Mouse (Mus musculus) forebrain, embryonic 11.5 days (tissue): ENCODE measurements around the gene Cybrd1. TPM values are rescaled to one million over a fixed set of nuclear protein-coding genes. Genes with fewer than 3 reads are reported as not detected.

Source experiments
- ATAC-seq: fragments of 200-750 bp; cut with Nextera tagmentation; replicated peaks from 2 replicates; pipeline ENCODE4 v1.8.0; 2017; ENCODE audit warnings: moderate TSS enrichment; ENCODE audit not compliant: low FRiP score
- DNase-seq: peaks from one replicate; pipeline ENCODE4 v3.0.0-alpha.2; 2017; ENCODE audit warnings: low spot score
- H3K27ac ChIP-seq: fragments of 300-500 bp; sonication (generic); 2 replicates; pipeline ENCODE4 v1.5.1; 2014; ENCODE audit warnings: low read depth, low read length
- H3K27me3 ChIP-seq: fragments of 300-500 bp; sonication (generic); 2 replicates; pipeline ENCODE4 v1.6.1; 2014; ENCODE audit warnings: mild to moderate bottlenecking, low read length, mixed read lengths; ENCODE audit not compliant: control insufficient read depth, insufficient read depth
- H3K36me3 ChIP-seq: fragments of 300-500 bp; sonication (generic); 2 replicates; pipeline ENCODE4 v1.6.1; 2014; ENCODE audit warnings: mild to moderate bottlenecking, low read length, moderate library complexity, mixed read lengths; ENCODE audit not compliant: control insufficient read depth, insufficient read depth
- H3K4me1 ChIP-seq: fragments of 300-500 bp; sonication (generic); replicated peaks from 2 replicates; pipeline ENCODE4 v1.6.1; 2014; ENCODE audit warnings: low read length, mixed read lengths; ENCODE audit not compliant: control insufficient read depth, insufficient read depth
- H3K4me2 ChIP-seq: fragments of 300-500 bp; sonication (generic); 2 replicates; pipeline ENCODE4 v1.6.1; 2014; ENCODE audit warnings: low read depth, mild to moderate bottlenecking, low read length, moderate library complexity, mixed read lengths; ENCODE audit not compliant: severe bottlenecking
- H3K4me3 ChIP-seq: fragments of 300-500 bp; sonication (generic); 2 replicates; pipeline ENCODE4 v1.5.1; 2014; ENCODE audit warnings: low read depth, low read length
- H3K9ac ChIP-seq: fragments of 300-500 bp; sonication (generic); 2 replicates; pipeline ENCODE4 v1.6.1; 2014; ENCODE audit warnings: low read length
- H3K9me3 ChIP-seq: fragments of 300-500 bp; sonication (generic); 2 replicates; pipeline ENCODE4 v1.6.1; 2016; ENCODE audit warnings: low read length, mixed read lengths; ENCODE audit not compliant: control insufficient read depth
- WGBS: fragments of 180-500 bp; shearing (Covaris S2); extraction: QIAGEN DNeasy Blood & Tissue Kit; methylation state at CpG from one replicate; pipeline ENCODE4 v1.1.7; 2014; 5-methylcytosine and 5-hydroxymethylcytosine counted together
- polyA plus RNA-seq: library from polyadenylated mRNA; unstranded; fragments of >200 nt; fragmentation: Nextera tagmentation; extraction: Ambion mirVana; gene quantifications from 2 replicates; pipeline ENCODE4 v1.2.1, GENCODE M21; 2014

The Cybrd1 gene
- polyA plus RNA-seq, 1 experiment from 2014 or later: 0.20 TPM

DNA sequence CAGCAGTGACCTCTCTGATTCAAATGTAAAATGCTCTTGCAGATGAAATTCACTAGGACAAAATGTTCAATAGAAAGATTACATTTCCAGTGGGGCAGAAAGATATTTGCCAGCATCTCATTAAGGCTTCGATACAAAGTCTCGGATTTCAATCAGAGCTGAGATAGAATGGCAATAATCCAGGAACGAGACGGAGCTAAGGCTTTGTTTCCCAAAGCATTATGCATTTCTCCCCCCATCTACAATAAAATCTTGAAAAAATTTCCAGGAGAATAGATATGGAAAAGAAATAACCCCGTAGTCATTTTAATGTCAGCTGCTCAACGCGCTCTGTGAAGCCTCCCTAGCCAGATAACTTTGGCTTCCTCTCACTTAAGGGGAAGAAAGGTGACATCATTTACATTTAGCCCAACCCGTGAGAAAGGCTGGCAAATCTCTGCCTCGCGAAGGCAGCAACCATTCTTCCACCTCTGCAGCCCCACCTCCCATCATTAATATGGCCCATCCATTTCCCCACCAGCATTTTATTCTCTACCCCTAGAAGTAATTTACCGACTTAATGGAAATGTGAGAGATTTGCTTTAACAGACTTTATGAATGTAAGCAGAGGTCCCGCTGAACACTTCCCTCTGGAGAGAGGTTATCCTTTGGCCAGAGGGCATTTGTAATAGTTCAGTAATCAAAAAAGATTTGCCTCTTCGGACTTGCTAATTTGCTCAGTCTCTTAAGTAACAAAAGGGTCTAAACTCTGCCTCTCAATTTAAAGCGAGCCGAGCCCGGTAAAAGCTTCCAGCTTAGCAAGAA lies 73.9 kb downstream of the Cybrd1 start:
- H3K4me1 ChIP-seq: peaks cover 8% of the 10 kb centered on the region; the same call in 1 of the 2 replicates
- no peaks in the 10 kb centered on the region for H3K9me3 ChIP-seq
- no peaks in the 10 kb centered on the region for H3K27me3 ChIP-seq
- peak overlapping the region; percentile 50 for H3K4me2 ChIP-seq
- 8% methylated on average over 16 of the region's 16 CpGs for WGBS
- DNase-seq (peak; percentile 55), ATAC-seq (0 out of 2 replicates have a peak, but pooled peaks have one; percentile 33)
- H3K9ac ChIP-seq: peak overlapping the region; percentile 5
- H3K36me3 ChIP-seq: no peaks in the 10 kb centered on the region
- H3K4me3 ChIP-seq: peak overlapping the region; percentile 3; the same call in 1 of the 2 replicates
- peak overlapping the region; percentile 20 for H3K27ac ChIP-seq

DNA sequence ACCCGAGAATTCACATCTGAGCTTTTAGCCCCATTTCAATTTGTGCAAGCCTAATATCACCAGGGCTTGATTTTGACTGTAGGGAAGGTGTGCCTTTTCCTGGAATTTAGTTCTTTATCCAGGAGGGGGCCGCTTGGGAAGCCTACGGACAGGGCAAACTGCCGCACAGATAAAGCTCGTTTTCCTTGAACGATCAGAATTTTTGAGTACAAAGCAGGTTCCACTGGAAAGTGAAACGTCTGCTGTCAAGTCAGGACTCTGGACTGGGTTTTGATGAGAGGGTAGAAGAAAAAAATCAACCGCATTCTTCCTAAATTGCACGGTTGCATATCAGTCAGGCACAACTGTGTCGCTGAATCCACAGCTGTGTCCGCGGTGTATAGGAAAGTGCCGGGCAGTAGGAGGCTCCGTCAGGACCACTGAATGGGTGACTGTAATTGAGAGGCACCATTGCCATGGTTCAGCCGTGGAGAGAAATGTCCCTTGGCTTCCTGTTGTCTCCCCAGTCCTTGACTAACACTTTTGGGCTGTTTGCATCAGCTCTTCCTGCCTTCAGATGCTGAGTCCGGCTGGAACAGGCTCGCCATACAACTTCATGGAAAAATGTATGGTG lies 74.6 kb downstream of the Cybrd1 start:
- Histone ChIP-seq H3K36me3 (no peaks in the 10 kb centered on the region), H3K4me3 (peak overlapping the region; percentile 3; the same call in 1 of the 2 replicates), H3K27me3 (no peaks in the 10 kb centered on the region), H3K9ac (peak overlapping the region; percentile 5), H3K4me1 (peaks cover 8% of the 10 kb centered on the region; the same call in 1 of the 2 replicates), H3K9me3 (no peaks in the 10 kb centered on the region), H3K27ac (peak overlapping the region; percentile 20), H3K4me2 (peak overlapping the region; percentile 50)
- ATAC-seq: no peak
- 27% methylated on average over 17 of the region's 17 CpGs for WGBS
- no peak for DNase-seq

Other genes with a start within 250 kb of the Cybrd1 start
- 38.2 and 43.6 TPM in 2 replicates for gene Dcaf17, start 62.6 kb upstream of the Cybrd1 start, polyA plus RNA-seq
- gene Mettl8, start 62.3 kb upstream of the Cybrd1 start, polyA plus RNA-seq: 19.8 and 24.3 TPM in 2 replicates
- gene Dync1i2, start 93.8 kb downstream of the Cybrd1 start, polyA plus RNA-seq: 156 and 161 TPM in 2 replicates
- 50.6 and 55.8 TPM in 2 replicates for gene Slc25a12, start 249.8 kb downstream of the Cybrd1 start, polyA plus RNA-seq